Mouse (Mus musculus): ENCODE measurements around the gene Mgat1. TPM values are rescaled to one million over a fixed set of nuclear protein-coding genes. Genes with fewer than 3 reads are reported as not detected.

Gene Mgat1
- total and polyA plus RNA-seq, 2 experiments from 2014 or later, result 33.9 to 88.1 TPM

DNA sequence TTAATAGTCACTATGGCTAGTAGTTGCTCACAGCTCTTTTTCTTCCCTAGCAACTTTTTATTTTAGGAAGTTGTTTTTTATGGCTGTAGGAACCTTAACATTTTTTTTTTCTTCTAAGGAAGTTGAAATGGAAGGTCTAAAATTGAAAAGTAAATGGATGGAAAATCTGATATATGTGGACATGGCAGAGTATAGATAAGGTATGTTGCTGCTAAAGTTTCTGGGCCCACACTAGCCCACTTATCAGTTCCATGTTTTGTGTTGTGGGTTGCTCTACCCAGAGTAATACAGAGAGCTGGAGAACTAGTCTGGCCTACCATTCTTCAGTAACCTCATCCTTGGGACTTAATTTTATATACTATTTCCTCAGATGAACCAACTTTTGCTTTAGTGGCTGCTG lies 31.4 kb upstream of the Mgat1 start:
- Histone ChIP-seq H3K9me3 (ENCODE audit: low read length) (no peaks in the 10 kb centered on the region), H3K27ac (ENCODE audit: low read depth, low read length) (no peak overlapping the region), H3K4me2 (ENCODE audit: low read depth, low read length, poor library complexity, severe bottlenecking) (no peak overlapping the region), H3K36me3 (ENCODE audit: insufficient read depth, low read length) (peaks cover 33% of the 10 kb centered on the region), H3K4me3 (ENCODE audit: low read depth, low read length) (no peak overlapping the region), H3K4me1 (ENCODE audit: insufficient read depth, low read length) (no peaks in the 10 kb centered on the region), H3K27me3 (ENCODE audit: insufficient read depth, low read length) (no peaks in the 10 kb centered on the region), H3K9ac (replicated peaks; ENCODE audit: low read length, poor library complexity, severe bottlenecking) (no peak overlapping the region)
- TF ChIP-seq CTCF (IDR thresholded peaks at IDR 0.05), result no peak
- ATAC-seq (ENCODE audit: low FRiP score) (no peak), DNase-seq (ENCODE audit: low spot score) (no peak)

- no peak overlapping the region for H3K27ac ChIP-seq (ENCODE audit: low read depth, low read length)
- peaks cover 33% of the 10 kb centered on the region for H3K36me3 ChIP-seq (ENCODE audit: insufficient read depth, low read length)
- no peak for TF ChIP-seq CTCF (IDR thresholded peaks at IDR 0.05)
- no peaks in the 10 kb centered on the region for H3K4me1 ChIP-seq (ENCODE audit: insufficient read depth, low read length)
- no peak overlapping the region for H3K4me3 ChIP-seq (ENCODE audit: low read depth, low read length)
- ATAC-seq (ENCODE audit: low FRiP score), result no peak
- DNase-seq (ENCODE audit: low spot score), result no peak
- H3K27me3 ChIP-seq (ENCODE audit: insufficient read depth, low read length), result no peaks in the 10 kb centered on the region
- H3K9ac ChIP-seq (replicated peaks; ENCODE audit: low read length, poor library complexity, severe bottlenecking), result no peak overlapping the region
- H3K4me2 ChIP-seq (ENCODE audit: low read depth, low read length, poor library complexity, severe bottlenecking), result no peak overlapping the region
- H3K9me3 ChIP-seq (ENCODE audit: low read length), result no peaks in the 10 kb centered on the region
- WGBS, result 100% methylated on average over 1 of the region's 1 CpGs
These were observed 30.5 kb upstream of the Mgat1 start for GRCm38 (mm10) chr11:49213505-49213904.

DNA sequence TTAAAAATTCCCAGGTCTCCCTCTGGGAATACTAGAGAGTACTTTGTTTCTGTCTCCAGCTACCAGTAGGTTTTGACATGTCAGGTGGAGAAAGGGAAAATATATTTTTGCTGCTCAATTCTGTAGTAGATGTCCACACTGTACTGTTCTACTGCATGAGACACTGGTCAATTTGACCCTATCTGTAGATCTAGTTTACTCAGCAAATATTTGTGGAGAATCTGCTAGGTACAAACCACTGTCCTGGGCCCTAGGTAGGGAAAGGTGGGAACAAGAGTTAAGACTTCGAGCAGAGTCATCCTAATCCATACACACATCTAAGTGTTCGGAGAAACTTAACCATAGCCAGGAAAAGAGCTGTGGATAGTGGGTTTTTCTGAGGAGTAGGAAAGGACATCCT lies 24.7 kb upstream of the Mgat1 start:
- H3K4me3 ChIP-seq (ENCODE audit: low read depth, low read length), result no peak overlapping the region
- no peak overlapping the region for H3K9ac ChIP-seq (replicated peaks; ENCODE audit: low read length, poor library complexity, severe bottlenecking)
- H3K27me3 ChIP-seq (ENCODE audit: insufficient read depth, low read length), result no peaks in the 10 kb centered on the region
- no peak overlapping the region for H3K27ac ChIP-seq (ENCODE audit: low read depth, low read length)
- ATAC-seq (ENCODE audit: low FRiP score) (no peak), DNase-seq (ENCODE audit: low spot score) (no peak)
- H3K9me3 ChIP-seq (ENCODE audit: low read length), result no peaks in the 10 kb centered on the region
- H3K4me1 ChIP-seq (ENCODE audit: insufficient read depth, low read length), result no peaks in the 10 kb centered on the region
- TF ChIP-seq CTCF (IDR thresholded peaks at IDR 0.05), result no peak
- peaks cover 26% of the 10 kb centered on the region for H3K36me3 ChIP-seq (ENCODE audit: insufficient read depth, low read length)
- H3K4me2 ChIP-seq (ENCODE audit: low read depth, low read length, poor library complexity, severe bottlenecking), result no peak overlapping the region
- WGBS, result 94% methylated on average over 2 of the region's 2 CpGs

GRCm38 (mm10) chr11:49224455-49224854 lies 19.5 kb upstream of the Mgat1 start:
- TF ChIP-seq CTCF (IDR thresholded peaks at IDR 0.05), result no peak

DNA sequence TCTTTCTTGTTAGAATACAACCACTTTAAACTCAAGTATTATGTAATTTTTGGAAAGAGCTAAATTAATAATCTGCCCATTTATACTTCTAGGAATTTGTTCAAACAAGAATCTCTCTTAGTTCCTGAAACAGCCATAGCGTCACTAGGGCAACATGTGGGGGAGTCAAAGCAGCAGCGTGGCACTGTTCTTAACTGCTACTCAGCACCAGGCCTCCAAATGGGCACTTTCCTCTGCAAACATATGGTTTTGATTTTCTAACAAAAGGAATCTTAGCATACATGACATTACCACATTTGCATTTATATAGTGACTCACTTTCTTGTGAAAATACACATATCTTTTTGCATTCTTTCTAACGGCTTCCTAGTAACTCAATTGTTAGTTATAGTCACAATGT lies 11.2 kb upstream of the Mgat1 start:
- Histone ChIP-seq H3K36me3 (ENCODE audit: insufficient read depth, low read length) (no peaks in the 10 kb centered on the region), H3K27ac (ENCODE audit: low read depth, low read length) (no peak overlapping the region), H3K9ac (replicated peaks; ENCODE audit: low read length, poor library complexity, severe bottlenecking) (no peak overlapping the region), H3K4me2 (ENCODE audit: low read depth, low read length, poor library complexity, severe bottlenecking) (no peak overlapping the region), H3K4me1 (ENCODE audit: insufficient read depth, low read length) (no peaks in the 10 kb centered on the region), H3K27me3 (ENCODE audit: insufficient read depth, low read length) (no peaks in the 10 kb centered on the region), H3K9me3 (ENCODE audit: low read length) (no peaks in the 10 kb centered on the region), H3K4me3 (ENCODE audit: low read depth, low read length) (no peak overlapping the region)
- no peak for TF ChIP-seq CTCF (IDR thresholded peaks at IDR 0.05)
- no peak for DNase-seq (ENCODE audit: low spot score)
- ATAC-seq (ENCODE audit: low FRiP score), result no peak
- 75% methylated on average over 3 of the region's 3 CpGs for WGBS

More at GRCm38 (mm10) chr11:49224455-49224854, 19.5 kb upstream of the Mgat1 start:
- Histone ChIP-seq H3K27ac (ENCODE audit: low read depth, low read length) (no peak overlapping the region), H3K9ac (replicated peaks; ENCODE audit: low read length, poor library complexity, severe bottlenecking) (no peak overlapping the region), H3K27me3 (ENCODE audit: insufficient read depth, low read length) (no peaks in the 10 kb centered on the region), H3K36me3 (ENCODE audit: insufficient read depth, low read length) (no peaks in the 10 kb centered on the region), H3K9me3 (ENCODE audit: low read length) (no peaks in the 10 kb centered on the region), H3K4me3 (ENCODE audit: low read depth, low read length) (no peak overlapping the region), H3K4me2 (ENCODE audit: low read depth, low read length, poor library complexity, severe bottlenecking) (no peak overlapping the region), H3K4me1 (ENCODE audit: insufficient read depth, low read length) (no peaks in the 10 kb centered on the region)
- WGBS, result 59% methylated on average over 1 of the region's 1 CpGs
- DNase-seq (ENCODE audit: low spot score) (no peak), ATAC-seq (ENCODE audit: low FRiP score) (no peak)

DNA sequence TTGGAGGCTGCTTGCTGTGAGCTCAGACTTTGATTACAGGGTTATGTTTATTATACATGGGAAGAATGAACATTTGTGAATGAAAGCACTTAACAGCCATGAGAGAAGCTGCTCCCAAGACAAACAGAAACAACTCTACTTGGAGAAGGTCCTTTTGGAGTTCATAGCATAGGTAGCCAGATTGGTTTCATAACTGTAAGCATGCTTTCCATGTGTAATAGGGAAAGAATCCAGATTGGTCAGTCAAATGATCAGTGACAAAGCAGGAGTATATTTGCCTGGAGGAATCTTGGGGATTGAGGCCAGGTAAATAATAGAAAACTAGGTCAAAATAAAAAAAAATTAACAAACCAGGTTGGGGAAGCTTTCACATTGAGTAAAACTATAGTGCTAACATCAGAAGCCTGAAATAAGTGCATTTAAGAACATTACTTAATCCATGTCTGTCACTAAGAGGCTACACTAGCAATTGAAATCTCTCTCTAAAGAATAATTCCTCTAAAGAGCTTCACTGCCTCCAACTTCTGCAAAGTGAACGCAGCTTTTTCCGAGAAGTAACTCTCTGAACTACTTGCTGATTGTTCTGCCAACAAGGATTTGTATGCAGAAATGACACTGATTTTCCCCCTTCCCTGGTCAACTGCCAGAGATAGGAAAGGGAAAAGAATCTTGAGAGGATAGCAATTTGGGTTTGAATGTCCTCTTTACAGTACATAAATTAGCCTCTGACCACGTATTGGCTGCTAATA lies 8.4 kb upstream of the Mgat1 start:
- DNase-seq (ENCODE audit: low spot score) (no peak), ATAC-seq (ENCODE audit: low FRiP score) (no peak)
- Histone ChIP-seq H3K27me3 (ENCODE audit: insufficient read depth, low read length) (no peaks in the 10 kb centered on the region), H3K9ac (replicated peaks; ENCODE audit: low read length, poor library complexity, severe bottlenecking) (no peak overlapping the region), H3K4me2 (ENCODE audit: low read depth, low read length, poor library complexity, severe bottlenecking) (no peak overlapping the region), H3K4me3 (ENCODE audit: low read depth, low read length) (no peak overlapping the region), H3K9me3 (ENCODE audit: low read length) (no peaks in the 10 kb centered on the region), H3K36me3 (ENCODE audit: insufficient read depth, low read length) (no peaks in the 10 kb centered on the region), H3K27ac (ENCODE audit: low read depth, low read length) (no peak overlapping the region), H3K4me1 (ENCODE audit: insufficient read depth, low read length) (no peaks in the 10 kb centered on the region)
- 71% methylated on average over 3 of the region's 3 CpGs for WGBS
- TF ChIP-seq CTCF (IDR thresholded peaks at IDR 0.05), result no peak

Data from midbrain, postnatal 0 days (tissue).